Mouse (Mus musculus) naive thymus-derived CD4-positive, alpha-beta T cell, adult 2 months (primary cell): Measurements from ENCODE around the gene Erg.

Experiments used
- DNase-seq: peaks from one replicate; pipeline ENCODE4 v3.0.0-alpha.2; 2011; ENCODE audit warnings: low read depth

The Erg gene

GRCm38 (mm10) chr16:95478558-95478957 is 107.8 kb downstream of the Erg start:
- no peak for DNase-seq

- no peak for DNase-seq
Measured at GRCm38 (mm10) chr16:95475041-95475440, 111.4 kb downstream of the Erg start.

- DNase-seq, result no peak
Measured at GRCm38 (mm10) chr16:95473946-95474345, 112.4 kb downstream of the Erg start.

- DNase-seq, result no peak
Measured at GRCm38 (mm10) chr16:95472771-95473170, 113.6 kb downstream of the Erg start.

- DNase-seq, result no peak
Measured at GRCm38 (mm10) chr16:95469262-95470139, 116.9 kb downstream of the Erg start.

- no peak for DNase-seq
Measured at GRCm38 (mm10) chr16:95467893-95468292, 118.5 kb downstream of the Erg start.

- no peak for DNase-seq
Measured at GRCm38 (mm10) chr16:95466548-95466947, 119.8 kb downstream of the Erg start.

- DNase-seq, result no peak
Measured at GRCm38 (mm10) chr16:95464609-95465008, 121.8 kb downstream of the Erg start.

GRCm38 (mm10) chr16:95463796-95464195 is 122.6 kb downstream of the Erg start:
- DNase-seq, result no peak

- DNase-seq, result no peak
Measured at GRCm38 (mm10) chr16:95461941-95462340, 124.5 kb downstream of the Erg start.

GRCm38 (mm10) chr16:95460336-95460735 is 126.1 kb downstream of the Erg start:
- no peak for DNase-seq

GRCm38 (mm10) chr16:95459325-95459691 is 127.1 kb downstream of the Erg start:
- no peak for DNase-seq

GRCm38 (mm10) chr16:95458590-95459324 is 127.6 kb downstream of the Erg start:
- peak; percentile 12 for DNase-seq

GRCm38 (mm10) chr16:95457006-95457405 is 129.4 kb downstream of the Erg start:
- DNase-seq, result no peak

- peak; percentile 18 for DNase-seq
Measured at GRCm38 (mm10) chr16:95455896-95456295, 130.5 kb downstream of the Erg start.

GRCm38 (mm10) chr16:95455461-95455860 is 130.9 kb downstream of the Erg start:
- DNase-seq, result peak; percentile 16

- DNase-seq, result no peak
Measured at GRCm38 (mm10) chr16:95452411-95452810, 134.0 kb downstream of the Erg start.

GRCm38 (mm10) chr16:95449361-95449725 is 137.1 kb downstream of the Erg start:
- DNase-seq, result peak; percentile 16

GRCm38 (mm10) chr16:95448643-95449360 is 137.6 kb downstream of the Erg start:
- DNase-seq, result no peak

GRCm38 (mm10) chr16:95447896-95448295 is 138.5 kb downstream of the Erg start:
- DNase-seq, result no peak

- DNase-seq, result no peak
Measured at GRCm38 (mm10) chr16:95446368-95446767, 140.0 kb downstream of the Erg start.

GRCm38 (mm10) chr16:95442023-95442422 is 144.4 kb downstream of the Erg start:
- no peak for DNase-seq

- DNase-seq, result no peak
Measured at GRCm38 (mm10) chr16:95441179-95441578, 145.2 kb downstream of the Erg start.
